Mouse (Mus musculus): ENCODE measurements around the gene Foxj3. TPM values are rescaled to one million over a fixed set of nuclear protein-coding genes. Genes with fewer than 3 reads are reported as not detected.
A peak's percentile ranks its signal among the peaks of the same experiment; 100 is the strongest.
"Not testable (repeated sequence)": the region's sequence is repeated elsewhere in the genome, so short reads cannot be mapped to it uniquely, and the experiment has no call there.

Gene Foxj3
- total RNA-seq, 2 experiments from 2014 or later: 51.3 to 53.5 TPM

DNA sequence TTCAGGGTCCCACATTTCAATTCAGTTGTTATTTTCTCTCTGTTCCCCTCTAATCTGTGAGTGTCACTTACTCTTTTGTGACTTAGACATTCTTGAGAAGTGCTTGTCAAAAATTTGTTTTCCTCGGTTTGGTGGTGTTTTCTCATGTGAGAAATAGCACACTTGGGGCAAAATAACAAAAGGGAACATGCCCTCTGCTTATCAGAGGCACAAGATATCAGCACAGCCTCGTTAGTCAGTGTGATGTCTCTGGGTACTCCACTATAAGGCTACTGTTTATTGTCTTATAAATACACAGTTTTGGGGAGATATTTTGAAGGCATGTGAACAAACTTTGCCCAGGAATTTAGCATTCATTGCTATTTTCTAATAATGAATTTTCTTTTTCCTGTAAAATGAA, 37.7 kb downstream of the Foxj3 start:
- DNase-seq: no peak

DNA sequence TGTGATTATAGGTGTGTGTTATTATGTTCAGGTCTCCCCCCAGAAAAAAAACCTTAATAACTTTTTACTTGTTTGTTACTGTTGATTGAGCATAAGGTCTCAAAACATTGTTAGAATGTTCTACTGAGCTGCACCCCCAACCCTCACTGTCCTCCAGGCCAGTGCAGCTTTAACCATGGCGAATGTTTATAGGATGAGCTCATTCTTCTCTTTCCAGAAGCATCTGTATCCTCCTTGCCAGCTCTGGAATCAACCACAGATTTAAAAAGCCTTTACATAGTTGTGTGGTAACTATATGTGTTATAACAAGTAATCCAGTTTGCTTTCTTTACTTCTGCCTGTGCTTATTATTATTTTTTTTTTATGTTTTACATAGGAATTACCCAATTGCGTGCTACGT, 38.7 kb downstream of the Foxj3 start:
- DNase-seq: no peak

DNA sequence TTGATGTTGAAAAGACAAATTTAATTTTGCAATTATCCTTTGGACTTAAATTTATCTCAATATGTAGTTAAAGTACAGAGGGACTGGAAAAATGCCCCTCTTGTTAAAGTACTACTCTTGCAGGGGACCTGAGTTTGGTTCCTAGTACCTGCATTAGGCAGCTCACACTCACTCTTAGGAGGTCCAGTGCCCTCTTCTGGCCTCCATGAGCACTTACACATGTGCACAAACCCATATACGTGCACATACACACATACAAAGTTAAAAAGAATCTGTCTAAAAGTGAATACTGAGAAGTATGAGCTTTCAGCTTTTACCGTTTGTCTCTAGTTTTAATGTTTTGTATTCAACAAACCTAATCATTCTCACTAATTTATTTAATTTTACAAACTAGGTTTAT, 51.2 kb downstream of the Foxj3 start:
- no peak for DNase-seq

DNA sequence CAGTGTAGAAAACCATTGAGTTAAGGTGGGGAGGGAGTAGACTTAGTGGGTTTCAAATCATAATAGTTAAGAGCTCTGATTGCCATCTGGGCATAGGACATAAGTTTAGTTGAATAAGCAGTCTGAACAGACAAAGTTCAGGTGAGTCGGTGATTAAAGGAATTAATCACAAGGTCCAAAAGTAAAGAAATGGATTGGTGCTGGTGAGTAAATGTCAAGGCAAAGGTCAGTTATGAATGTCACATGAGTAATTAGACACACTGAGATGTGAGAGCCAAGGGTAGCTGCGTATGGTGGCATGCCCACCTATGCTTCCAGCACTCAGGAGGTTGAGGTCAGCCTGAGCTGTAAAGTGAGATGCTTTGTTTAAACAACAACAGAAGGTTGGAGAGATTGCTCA, 52.6 kb downstream of the Foxj3 start:
- DNase-seq: no peak

DNA sequence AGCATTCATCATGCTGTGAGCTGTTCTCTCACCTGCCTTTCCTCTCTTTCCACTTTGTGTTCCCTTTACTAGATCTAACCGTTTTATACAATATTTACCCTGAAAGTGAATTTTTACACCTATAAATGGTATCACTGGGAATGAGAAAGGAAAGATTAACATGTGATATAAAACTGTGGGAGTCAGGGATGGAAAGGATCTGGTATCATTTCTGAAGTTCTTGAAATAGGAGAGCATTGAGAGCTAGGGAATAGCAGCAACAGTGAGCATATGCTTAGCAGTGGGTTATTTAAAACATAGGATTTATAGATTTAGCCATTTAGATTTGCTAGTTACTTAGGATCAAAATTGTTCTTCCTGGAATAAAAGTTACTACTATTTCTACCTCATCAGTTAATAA, 53.2 kb downstream of the Foxj3 start:
- DNase-seq: no peak

DNA sequence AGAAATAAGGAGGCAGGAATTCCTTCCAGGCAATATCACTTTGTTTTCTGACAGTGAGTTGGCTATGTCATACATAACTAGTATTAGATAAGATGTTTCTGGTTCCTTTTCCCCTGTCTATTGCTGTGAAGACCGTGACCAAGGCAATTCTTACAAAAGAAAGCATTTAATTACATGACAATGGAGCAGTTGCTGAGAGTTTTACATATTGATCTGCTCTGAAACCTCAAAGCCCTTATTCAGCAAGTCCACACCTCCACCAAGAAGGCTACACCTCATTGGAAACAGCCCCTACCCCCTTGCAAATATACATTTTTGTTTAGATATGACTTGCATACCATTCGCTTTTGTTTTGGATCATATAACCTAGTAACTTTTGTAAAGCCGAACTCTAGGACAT, 55.7 kb downstream of the Foxj3 start:
- no peak for DNase-seq

DNA sequence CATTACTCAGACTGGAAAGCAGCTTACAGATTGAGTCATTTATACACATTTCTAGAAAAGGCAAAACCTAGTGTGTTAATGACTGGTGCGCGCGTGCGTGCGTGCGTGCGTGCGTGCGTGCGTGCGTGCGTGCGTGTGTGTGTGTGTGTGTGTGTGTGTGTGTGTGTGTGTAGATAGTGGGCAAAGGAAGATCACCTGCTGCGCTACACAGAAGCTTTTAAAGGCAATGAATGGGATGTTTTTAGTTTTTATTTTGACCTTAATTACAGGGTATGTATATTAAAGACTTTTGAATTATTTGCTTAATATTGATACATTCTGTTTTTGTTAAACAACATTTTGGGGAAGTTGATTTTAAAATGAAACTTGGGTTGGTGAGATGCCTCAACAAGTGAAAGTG, 57.5 kb downstream of the Foxj3 start:
- no peak for DNase-seq

DNA sequence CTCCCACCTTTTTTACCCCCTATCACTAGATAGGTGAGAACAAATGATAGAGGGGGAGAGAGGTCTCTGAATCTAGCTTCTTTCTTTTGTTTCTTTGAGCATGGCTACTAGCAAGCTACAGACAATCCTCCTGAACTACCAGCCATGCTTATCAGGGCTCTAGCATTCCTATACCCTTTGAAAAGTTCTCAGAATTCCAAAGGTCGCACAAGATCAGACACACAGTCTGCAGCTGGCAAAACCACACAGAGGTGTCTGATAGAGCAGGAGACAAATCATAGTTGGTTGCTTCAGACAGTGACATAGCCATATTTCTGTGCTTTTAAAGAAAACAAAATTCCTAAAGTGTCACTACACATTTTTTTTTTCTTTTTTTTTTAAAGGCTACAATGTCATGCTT, 62.8 kb downstream of the Foxj3 start:
- no peak for DNase-seq

DNA sequence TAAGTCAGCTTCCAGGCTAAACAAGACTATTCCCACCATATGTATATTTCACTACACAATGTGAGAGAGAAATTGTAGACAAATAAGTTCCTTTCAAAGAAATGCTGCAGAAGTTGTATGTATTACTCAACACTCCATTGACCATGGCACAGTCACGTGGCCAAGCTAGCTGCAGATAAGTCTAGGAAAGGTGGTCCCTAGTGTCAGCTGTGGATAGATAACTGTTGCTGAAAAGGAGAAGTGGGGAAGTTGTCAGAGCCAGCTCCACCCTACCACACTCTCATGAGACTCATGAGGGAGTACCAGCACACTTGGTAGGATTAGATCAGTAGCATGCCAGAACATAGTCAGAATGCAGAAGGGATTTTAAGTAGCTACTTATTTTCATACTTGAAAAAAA, 72.7 kb downstream of the Foxj3 start:
- no peak for DNase-seq

DNA sequence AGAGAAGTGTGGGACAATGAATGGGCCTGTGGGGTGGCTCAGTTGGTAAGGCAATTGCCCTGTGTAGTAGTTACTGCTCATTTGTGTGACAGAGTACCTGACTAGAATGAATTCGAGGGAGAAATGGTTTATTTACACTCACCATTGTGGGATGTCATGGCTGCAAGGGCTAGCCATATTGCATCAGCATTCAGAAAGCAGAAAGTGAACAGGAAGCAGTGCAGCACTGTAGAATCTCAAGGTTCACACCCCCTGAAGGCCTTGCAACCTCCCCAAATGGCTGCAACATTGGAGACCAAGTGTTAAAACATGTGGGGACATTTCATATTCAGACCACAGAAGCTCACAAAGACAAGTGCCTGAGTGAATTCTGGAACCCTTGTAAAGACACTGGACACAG, 77.3 kb downstream of the Foxj3 start:
- DNase-seq: no peak

DNA sequence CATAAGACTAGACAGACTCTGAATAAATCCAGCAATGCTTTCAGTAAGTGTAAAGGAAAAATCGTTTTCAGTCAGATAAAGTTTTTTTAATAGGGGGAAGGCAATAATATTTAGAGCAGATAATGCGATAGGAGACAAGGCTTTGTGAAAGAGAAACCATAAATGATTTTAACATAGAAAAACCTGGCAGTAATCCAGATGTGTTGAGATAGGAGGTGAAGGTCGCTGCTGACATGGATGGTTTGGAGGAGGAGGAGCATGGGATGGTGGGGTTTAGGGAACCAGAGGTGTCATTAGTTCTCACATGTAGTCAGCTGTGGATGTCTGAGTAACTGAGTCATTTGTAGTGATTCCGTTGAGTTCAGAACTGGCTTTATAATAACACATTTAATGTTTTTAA, 77.9 kb downstream of the Foxj3 start:
- no peak for DNase-seq

DNA sequence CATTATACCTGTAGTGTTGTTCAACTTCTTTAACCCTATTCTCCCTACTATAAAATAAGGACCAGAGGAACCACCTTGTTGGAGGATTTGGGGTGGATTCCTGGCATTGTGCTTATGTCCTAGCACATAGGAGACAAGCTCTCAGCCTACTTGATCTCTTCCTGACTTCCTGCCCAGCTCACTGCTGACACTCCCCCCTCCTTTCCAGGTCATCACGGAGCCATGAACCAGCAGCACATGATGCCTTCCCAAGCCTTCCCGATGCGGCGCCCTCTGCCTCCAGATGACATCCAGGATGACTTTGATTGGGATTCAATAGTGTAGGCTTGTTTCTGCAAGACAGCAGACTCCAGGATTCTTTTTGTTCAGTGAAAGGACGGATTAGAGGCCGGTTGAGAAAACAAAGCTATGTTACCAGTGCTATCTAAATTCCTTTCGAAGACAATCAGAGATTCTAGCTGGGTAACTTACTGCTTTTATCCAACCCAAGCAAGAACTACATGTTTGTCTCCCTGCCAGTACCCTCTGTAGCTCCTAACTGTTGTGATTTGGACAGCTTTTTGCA, 89.4 kb downstream of the Foxj3 start:
- DNase-seq: no peak

DNA sequence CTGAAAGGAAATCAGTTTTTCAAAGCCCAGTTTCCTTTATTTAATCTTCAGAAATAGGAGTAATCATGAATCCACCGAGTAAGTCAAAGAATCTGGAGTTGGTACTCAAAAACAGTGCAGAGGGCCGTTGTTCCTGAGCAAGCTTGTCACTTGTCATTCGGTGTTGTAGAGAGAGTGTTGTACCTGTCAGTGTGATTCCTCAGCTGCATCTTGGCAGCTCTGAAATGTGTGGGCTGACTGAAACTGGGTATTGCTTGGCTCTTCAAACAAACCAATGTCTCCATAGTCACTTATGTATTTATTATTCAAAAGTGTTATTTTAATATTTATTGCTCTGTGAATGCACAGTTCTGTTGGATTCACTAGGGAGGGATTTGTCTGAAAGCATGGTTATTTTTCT, 90.1 kb downstream of the Foxj3 start:
- DNase-seq: no peak

DNA sequence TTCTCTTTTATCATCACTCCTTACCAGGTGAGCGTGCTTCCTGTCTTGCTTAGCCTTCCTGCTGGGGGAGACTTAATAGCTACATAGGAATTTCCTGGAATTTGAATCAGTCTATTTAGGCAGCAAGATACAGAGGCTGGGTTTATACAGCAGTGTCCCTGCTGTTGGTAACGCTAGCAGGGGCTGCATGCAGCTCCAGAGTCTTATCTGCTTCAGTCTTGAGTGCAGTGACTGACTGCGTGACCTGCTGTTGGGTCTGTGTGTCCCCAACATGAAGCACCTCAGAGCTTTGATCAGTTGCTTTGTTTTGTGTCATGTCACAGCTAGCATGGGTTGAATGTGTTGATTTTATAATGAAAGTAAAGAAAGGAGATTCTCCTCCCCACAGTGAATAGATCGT, 90.5 kb downstream of the Foxj3 start:
- DNase-seq: no peak

DNA sequence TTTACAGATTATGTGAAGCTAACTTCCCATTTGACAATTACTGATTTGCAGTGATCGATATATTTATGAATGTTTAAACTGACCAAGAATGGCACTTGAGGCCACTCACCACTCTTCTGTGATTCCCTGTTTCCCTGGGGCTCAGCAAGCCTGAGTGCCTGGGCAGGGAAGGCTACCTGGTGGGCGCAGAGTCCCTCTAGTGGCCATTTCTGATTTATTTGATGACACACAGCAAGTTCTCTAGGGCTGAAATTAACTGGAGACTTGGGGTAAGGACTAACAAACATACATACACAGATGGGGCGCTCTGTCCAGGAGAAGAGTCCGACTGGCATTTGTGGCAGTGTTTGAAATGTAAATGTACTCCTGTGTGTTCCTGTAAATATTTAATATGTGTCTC, 91.6 kb downstream of the Foxj3 start:
- DNase-seq: not testable (repeated sequence)

DNA sequence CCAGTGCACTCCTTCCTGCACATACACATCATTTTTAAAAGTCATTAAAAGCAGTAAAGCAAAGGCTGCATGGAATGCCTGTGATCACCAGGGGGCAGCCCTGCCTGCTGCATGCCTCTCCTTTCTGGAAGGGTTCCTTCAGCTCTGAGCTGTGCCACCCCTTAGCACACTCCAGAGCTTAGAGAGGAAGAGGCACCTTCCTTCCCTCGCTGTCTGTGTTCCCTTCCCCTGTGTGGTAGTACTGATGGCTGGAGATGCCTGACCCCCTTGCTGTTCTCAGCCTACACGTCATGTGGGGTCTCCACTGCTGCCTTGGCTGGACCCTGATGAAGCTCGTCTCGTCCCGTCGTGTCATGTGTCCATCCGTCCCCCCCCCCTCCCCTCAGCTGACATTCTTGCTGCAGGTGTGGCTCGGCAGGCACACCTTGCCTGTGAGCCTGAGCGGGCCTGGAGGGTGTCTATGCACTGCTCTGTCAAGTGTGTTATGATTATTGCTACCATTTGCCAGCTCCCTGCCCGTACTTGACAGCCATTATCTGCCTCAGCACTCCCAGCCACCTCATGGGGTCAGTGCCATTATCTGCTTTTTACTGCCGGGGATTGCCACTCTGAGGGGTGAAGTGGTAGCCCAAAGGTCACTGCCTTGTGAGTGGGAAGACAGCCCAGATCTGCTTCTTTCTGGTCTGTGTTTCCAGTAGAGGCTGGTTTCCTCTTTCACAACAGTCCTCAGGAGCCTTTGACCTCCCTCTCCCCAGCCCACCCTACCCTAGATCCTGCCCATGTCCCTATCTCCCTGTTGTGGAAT, 94.5 kb downstream of the Foxj3 start:
- DNase-seq: peak; percentile 69

DNA sequence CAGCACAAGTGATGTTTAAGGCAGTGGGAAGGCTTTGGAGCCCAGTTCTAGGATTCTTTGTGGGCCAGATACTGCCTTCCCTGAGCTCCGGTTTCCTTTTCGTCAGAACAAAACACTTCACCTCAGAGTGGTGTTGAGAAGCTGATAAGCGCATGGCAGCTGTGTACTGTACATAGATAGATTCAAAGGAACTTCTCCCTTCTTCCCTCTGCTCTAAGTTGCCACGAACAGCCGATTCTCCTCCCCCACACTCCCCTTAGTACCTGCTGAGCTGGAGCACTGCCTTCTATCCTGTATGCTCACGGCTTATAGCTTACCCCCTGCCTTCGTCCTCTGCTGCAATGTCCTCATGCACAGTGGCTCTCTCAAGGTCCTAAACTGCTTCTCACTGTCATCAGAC, 95.9 kb downstream of the Foxj3 start:
- DNase-seq: no peak

DNA sequence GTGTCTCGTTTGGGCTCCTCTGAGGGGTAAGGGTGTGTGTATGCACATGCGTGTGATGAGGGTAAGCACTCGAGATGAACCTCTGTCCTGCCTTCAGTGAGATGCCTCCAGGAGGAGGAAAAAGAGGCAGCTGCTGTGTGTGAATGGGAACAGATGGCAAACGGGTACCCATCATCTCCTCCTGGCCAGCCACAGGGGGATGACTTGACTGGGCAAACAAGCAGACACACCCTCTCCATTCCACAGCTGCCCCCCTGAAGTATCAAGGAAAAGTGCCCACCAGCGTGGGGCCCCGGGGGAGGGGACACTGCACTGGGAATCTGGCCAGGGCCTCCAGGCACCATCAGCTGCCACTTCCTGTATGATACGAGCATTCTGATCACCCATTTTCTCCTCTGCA, 96.5 kb downstream of the Foxj3 start:
- no peak for DNase-seq

DNA sequence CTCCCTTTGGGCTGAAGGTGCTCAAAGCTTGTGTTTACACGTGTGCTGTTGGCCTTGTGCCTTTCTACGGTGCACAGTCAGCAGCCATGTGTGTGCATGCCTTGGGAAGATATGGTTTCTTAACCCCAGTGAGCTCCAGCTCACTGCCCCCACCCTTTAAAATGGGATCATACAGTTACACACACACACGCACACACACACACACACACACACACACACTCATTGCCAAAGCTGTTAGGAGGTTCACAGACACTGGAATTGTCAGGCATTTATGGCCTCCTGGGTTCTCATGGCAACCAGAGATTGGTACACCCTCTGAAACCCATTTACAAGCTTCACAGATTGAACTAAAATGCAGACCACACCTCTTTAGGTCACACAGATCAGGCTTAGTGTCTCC, 97.1 kb downstream of the Foxj3 start:
- no peak for DNase-seq

DNA sequence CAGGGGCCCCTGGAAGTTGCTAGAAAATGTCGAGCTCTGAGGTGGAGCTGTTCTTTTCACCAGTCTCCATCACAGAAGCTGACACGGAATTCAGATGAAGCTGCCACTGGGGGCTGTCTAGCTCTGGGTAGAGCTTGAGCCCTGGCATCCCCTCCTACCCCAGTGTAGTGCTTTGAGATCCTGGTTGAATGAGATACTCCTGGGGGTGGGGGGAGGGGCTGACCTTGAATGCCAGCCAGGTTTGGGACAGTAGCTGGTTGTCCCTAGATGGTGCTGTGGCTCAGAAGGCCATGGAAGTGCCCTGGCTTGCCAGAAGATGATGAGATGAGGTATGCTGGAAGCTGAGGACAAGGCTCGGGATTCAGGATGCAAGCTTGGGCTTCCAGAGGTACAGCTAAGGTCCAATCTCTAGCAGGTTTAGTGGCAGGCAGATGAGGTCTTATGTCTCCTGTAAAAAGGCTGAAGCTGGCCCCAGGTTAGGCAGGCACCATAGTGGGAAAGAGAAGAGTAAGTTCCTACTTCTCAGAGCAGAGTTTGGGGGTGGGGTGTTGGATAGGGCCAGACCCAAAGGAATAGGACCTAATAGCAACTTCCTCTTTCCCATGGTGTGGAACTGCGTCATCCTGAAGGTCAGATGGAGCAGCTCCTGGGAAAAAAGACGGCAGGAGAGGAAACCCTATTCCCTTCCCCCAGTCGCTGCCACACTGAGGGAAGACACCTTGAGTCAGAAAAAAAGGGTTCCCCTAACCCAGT, 98.3 kb downstream of the Foxj3 start:
- no peak for DNase-seq

DNA sequence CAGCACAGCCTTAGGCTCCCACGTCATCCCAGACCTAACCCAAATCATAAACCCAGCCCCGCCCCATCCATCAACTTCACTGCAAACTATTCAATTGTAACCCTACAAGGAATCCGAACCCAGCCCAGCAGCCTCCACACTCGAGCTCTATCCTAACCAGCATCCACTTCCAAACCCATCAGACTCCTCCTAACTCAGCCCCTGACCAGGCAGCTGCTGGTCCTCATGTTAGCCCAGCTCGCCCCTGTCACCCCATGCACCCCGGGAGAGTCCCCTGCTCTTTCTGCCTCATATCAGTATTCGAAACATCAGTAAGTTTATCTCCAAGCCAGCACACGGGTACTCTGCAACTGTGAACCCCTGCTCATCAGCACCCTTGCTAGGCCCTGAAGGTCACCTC, 98.9 kb downstream of the Foxj3 start:
- peak; percentile 6 for DNase-seq

DNA sequence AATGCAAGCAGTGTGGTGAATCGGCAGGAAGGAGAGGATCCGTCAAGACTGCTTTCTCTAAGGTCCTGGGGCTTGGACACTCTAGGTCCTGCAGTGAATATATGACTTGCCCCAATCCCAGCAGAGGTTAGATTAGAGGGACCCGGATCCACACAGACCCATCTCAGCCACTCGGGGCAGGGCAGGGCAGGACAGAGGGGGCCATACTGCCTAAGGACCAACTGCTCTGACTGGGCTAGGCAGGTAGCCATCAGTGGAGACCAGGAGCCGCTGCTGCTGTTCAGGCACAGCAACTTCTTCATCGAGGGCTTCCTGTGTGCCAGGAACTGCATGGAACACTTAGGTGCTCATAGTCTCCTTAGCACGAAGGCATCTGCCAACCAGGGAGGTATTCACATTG, 99.9 kb downstream of the Foxj3 start:
- no peak for DNase-seq

DNA sequence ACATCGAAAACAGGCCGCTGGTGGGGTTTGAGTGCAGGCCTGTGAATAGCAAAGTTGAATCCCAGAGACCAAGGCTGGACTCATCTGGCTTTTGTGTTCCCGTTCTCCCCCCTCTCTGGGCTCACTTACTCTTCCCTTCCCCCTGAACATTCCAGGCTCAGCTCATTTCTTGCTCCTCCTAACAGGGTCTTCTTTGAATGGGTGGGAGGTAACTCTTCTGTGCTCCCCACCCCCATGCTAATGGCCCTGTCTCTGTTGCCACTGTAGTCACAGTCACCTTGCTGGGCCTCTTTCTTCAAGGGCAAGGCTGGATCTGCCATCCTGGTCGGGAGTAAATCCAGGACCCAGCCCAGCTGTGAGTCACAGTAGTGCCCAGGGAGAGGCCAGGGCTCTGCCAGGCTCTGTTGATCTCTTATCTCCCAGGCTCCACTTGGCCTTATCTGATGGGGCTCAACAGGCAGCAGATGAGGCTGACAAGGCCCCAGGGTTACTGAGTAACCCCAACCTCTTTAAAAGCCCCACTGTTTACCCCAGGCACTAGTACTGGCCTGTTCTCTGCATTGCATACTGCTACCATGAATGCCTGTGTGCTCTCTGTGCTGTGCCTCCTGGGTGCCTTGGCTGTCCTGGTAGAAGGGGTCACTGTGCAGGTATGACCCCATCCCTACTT, 100.5 kb downstream of the Foxj3 start, which contains the start of gene Guca2a:
TSS of gene Guca2a (plus strand) at position 529 of the 670 bp plus-strand sequence.
- no peak for DNase-seq
